Mouse (Mus musculus): Measurements from ENCODE around the gene Hbq1a.
A peak's percentile ranks its signal among the peaks of the same experiment; 100 is the strongest.
"Not testable (repeated sequence)": the region's sequence is repeated elsewhere in the genome, so short reads cannot be mapped to it uniquely, and the experiment has no call there.

Gene Hbq1a

GRCm38 (mm10) chr11:32285031-32285775 lies 14.7 kb upstream of the Hbq1a start:
- DNase-seq (ENCODE audit: low spot score): no peak

DNA sequence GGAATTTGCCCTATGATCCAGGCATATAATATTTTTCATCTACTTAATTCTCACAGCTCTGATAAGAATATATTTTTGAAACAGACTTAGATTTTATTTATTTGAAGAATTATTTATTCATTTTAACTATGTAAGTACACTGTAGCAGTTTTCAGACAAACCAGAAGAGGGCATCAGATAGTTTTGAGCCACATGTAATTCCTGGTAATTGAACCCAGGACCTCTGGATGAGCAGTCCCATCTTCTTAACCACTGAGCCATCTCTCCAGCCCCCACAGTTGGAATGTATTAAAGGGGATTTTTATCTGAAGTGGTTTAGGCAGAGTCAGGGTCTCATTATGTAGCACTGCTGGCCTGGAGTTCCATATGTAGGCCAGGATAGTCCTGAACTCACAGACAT lies 14.0 kb upstream of the Hbq1a start:
- DNase-seq (ENCODE audit: low spot score): not testable (repeated sequence)

DNA sequence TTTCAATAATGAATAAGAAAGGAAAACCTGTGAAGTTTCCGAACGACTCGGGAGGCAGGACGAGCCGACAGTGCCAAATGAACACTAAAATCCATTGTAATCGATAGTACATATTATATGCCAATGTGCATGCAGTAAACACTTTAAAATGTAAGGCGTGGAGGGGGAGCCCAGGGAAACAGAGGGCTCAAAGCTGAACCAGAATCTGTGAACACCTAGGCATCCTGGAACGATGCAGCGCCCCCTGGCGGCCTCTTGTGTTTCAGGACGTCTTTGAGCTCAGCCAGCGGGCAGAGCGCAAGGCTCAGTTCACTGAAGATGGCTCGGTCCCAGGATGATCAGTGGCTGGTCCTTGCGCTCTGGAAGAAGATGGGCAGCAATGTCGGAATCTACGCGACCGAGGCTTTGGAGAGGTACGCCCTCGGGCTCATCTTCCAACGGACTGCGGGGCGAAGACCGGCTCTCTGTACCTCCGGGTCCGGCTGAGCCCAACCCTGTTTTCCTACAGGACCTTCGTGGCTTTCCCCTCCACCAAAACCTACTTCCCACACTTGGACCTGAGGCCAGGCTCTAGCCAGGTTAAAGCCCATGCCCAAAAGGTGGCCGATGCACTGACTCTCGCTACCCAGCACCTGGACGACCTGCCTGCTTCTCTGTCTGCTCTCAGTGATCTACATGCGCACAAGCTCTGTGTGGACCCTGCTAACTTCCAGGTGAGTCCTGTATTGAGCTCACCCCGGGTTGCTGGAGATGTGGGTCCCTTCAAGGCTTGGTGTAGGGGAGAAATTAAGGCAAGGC lies 13.0 kb upstream of the Hbq1a start, which contains the start of gene Hbq1b:
Gene Hbq1b, plus strand, starts transcription at position 271 of the 798 bp plus-strand sequence.
- peak; percentile 82 for DNase-seq (ENCODE audit: low spot score)

- DNase-seq (ENCODE audit: low spot score): no peak
Measured at GRCm38 (mm10) chr11:32287493-32287825, 12.4 kb upstream of the Hbq1a start.

- DNase-seq (ENCODE audit: low spot score): not testable (repeated sequence)
Measured at GRCm38 (mm10) chr11:32292819-32293218, 7.0 kb upstream of the Hbq1a start.

DNA sequence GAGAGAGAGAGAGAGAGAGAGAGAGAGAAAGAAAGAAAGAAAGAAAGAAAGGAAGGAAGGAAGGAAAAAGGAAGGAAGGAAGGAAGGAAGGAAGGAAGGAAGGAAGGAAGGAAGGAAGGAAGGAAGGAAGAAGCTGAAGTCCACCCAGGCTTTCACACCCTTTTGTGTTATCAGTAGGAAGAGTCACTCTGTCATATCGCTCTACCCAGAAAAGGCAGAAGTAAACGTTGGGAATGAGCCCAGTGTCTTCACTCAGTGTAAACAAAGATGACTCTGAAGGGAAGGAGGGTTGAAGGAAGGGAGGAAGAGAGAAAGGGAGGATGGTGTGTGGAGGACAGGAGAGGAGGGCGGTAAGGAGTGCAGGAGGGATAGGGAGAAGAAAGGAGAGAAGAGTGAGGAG lies 6.4 kb upstream of the Hbq1a start:
- not testable (repeated sequence) for DNase-seq (ENCODE audit: low spot score)

- DNase-seq (ENCODE audit: low spot score): not testable (repeated sequence)
Measured at GRCm38 (mm10) chr11:32296203-32296602, 3.7 kb upstream of the Hbq1a start, which contains the start of gene Hba-a2. Gene Hba-a2 (plus strand): TSS chr11:32296489.

DNA sequence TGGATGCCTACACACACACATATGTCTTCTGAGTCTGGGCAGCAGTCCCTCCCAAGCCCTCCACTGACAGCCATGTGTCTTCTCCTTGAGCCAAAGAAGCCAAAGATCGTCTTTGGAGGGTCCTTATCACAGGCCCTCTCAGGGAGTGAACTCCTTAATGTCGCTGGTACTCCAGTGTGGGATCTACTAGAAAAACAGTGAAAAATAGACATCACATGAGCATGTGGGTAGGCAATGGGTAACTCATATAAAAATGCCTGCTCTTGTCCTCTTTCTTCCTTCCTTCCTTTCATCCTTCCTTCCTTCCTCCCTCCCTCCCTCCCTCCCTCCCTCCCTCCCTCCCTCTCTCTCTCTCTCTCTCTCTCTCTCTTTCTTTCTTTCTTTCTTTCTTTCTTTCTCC lies 2.5 kb upstream of the Hbq1a start:
- not testable (repeated sequence) for DNase-seq (ENCODE audit: low spot score)

DNA sequence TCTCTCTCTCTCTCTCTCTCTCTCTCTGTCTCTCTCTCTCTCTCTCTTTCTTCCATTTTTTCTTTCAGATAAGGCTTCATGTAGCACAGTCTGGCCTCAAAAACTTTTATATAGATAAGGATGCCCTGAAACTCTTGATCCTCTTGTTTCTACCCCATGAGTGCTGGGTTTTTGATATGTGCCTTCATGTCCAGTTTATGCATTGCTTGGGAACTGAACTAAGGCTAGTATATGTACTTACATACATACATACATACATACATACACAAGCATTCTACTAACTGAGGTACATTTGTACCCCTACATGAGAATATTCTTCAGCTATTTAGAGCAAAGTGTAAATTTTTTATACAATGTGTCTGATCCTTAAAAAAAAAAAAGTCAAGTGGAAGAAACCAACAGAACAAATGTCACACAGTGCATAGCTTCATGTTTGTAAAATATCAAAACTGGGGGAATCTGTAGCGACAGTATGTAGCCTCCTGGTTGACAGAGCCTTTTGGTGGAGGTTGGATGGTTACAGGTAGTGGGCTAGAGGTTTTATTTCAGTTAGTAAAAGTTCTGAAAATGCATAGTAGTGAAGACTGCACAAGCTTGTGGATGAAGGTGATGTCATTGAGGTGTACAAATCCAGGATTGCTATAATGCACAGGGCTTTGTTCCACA lies 1.9 kb upstream of the Hbq1a start:
- DNase-seq (ENCODE audit: low spot score): no peak

DNA sequence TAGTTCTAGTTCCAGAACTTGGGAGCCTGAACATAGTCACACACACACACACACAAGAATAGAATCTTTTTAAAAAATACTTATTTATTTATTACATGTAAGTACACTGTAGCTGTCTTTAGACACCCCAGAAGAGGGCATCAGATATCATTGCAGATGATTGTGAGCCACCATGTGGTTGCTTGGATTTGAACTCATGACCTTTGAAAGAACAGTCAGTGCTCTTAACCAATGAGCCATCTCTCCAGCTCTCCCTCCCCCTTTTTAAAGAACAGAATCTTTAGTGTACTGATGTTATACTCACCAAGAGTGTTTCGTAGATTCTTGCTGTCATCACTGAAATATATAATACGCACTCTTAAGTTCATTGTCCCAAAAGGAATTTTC lies 1.3 kb upstream of the Hbq1a start:
- no peak for DNase-seq (ENCODE audit: low spot score)

DNA sequence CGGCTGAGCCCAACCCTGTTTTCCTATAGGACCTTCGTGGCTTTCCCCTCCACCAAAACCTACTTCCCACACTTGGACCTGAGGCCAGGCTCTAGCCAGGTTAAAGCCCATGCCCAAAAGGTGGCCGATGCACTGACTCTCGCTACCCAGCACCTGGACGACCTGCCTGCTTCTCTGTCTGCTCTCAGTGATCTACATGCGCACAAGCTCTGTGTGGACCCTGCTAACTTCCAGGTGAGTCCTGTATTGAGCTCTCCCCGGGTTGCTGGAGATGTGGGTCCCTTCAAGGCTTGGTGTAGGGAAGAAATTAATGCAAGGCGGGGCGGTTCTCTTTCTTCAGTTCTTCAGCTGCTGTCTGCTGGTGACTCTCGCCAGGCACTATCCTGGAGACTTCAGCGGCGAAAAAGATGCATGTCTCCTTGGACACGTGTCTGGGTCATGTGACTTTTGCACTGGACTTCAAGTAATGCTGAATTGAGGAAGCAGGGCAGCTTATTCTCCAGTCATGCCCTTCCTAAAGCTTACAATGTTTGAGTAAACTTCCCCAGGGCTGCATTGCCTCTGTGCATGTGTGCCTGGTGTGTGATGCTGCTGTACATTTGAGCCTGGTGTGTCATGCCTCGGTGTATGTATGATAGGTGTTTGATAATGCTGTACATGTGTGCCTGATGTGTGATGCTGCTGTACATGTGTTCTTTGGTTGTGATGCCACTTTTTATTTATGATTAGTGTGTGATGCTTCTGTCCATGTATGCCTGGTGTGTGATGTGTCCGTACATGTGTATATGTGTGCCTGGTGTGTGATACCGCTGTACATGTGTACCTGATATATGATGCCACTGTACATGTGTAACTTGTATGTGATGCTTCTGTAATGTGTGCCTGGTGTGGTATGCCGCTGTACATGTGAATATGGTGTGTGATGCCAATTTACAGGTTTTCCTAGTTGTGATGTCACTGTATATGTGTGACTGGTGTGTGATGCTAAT lies 704 bp downstream of the Hbq1a start:
- DNase-seq (ENCODE audit: low spot score): no peak

- DNase-seq (ENCODE audit: low spot score): no peak
Measured at GRCm38 (mm10) chr11:32301506-32301905, 1.6 kb downstream of the Hbq1a start.

DNA sequence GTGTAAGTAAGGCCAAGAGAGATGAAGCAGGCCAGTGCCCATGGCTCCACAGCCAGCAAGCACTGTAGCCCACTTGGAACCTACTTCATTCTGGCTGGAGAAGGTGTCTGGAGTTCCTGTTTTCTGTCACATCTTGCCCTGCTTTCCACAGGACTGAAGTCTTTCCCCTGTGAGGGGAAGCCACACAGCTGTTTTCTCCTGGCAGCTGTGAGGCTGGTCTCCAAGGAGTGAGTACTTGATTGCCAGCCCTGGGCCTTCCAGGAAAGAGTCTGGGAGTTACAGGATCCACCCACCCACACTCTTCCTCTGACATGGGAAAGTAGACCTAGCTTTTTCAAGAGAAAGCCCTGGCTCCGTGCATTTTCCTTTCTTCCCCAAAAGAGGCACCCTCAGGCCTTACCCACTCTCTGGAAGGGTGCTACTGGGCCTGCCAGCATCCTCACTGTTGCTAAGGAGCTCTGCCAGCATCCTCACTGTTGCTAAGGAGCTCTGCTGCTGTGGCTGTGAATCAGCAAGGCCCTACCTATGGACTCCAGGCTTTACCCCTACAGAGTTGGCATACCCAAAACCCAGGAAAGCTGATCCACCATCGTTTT lies 3.1 kb downstream of the Hbq1a start:
- DNase-seq (ENCODE audit: low spot score): no peak

DNA sequence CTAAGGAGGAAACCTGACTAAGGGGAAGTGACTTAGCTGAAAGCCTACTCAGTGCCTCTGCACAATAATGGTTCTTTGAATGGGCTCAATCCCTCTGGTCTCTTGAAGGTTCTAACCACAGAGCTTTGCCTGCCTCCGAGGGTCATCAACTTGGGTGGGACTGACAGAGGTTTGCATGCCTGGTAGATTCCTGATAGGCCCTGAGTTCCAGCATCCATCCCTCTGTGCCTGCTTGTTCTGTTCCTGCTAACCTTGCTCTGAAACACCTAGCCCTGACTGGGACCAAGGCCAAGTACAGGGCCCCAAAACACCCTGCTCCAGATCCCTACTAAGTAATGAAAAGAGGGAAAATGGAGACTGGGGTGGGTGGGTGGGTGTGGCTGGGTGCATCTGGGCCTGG lies 3.6 kb downstream of the Hbq1a start:
- DNase-seq (ENCODE audit: low spot score): no peak

GRCm38 (mm10) chr11:32307006-32307405 lies 7.1 kb downstream of the Hbq1a start:
- DNase-seq (ENCODE audit: low spot score): no peak

DNA sequence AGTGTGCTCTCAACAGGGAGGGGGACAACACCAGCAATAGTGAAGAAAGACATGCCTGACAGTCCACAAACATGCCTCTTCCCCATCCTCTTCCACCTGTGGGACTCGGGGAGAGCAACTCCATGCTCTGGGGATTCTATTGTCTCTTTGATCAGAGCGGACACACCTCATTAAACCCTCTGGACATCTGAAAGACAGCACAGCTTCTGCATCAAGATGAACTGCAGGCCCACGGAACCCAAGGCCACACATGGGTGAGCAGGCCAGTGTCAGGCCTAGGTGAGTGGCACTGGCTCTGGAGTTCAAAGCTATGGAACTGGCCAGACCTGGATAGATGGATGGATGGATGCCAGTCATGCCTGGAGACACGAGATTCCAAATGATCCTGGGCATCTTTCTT lies 9.6 kb downstream of the Hbq1a start:
- DNase-seq (ENCODE audit: low spot score): no peak

GRCm38 (mm10) chr11:32309928-32310327 lies 10.1 kb downstream of the Hbq1a start:
- no peak for DNase-seq (ENCODE audit: low spot score)

DNA sequence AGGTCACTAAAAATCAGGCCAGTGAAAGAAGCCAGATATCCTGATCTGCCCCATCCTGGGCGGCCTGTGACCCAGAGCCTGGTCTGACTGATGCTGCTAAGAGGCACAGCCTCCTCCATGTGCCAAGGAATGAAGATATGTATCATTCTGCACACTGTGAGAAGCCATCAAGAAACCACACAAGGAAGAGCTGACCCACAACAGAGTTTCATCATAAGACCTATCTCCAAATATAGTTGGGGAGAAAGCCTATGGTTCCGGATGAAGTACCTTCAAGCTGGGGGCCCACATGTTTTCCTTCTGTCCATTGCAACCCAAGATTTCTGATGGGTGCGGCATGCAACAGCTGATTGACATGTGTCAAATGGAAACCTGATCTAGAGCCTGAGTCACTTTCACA lies 16.1 kb downstream of the Hbq1a start:
- no peak for DNase-seq (ENCODE audit: low spot score)

- DNase-seq (ENCODE audit: low spot score): no peak
Measured at GRCm38 (mm10) chr11:32320507-32321195, 20.8 kb downstream of the Hbq1a start.

DNA sequence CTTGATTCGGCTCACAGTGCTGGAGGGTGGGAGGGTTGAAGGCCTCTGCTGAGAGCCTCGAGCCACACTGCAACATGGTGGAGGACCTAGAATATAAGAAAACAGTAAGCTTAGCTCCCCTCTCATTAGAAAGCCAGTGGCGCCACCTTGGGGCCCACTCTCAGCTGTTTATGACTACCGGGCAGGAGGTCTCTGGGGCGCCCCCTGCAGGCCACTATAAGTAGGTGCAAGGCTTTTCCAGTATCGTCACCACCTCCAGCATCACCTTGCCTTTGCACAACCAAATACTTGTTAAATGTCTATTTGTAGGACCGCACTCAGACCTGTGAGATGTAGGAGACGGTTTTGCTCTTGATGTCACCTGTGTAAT lies 21.3 kb downstream of the Hbq1a start:
- peak; percentile 86 for DNase-seq (ENCODE audit: low spot score)

- DNase-seq (ENCODE audit: low spot score): peak; percentile 95
Measured at GRCm38 (mm10) chr11:32324609-32325008, 24.7 kb downstream of the Hbq1a start.

Measured in testis, postnatal 10 days (tissue).